Mouse (Mus musculus) testis, adult 2 months (tissue): ENCODE measurements around the gene Kif1c.

Experiments used
- CTCF ChIP-seq: fragments of 200-500 bp; IDR thresholded peaks from 2 replicates; pipeline ENCODE4 v1.5.1; 2012; ENCODE audit warnings: low read depth, mild to moderate bottlenecking, inconsistent platforms, low read length, moderate library complexity; ENCODE audit not compliant: control insufficient read depth, insufficient read depth, insufficient replicate concordance
- POLR2A ChIP-seq: fragments of 200-500 bp; IDR thresholded peaks from 2 replicates; pipeline ENCODE4 v1.6.1; 2012; ENCODE audit warnings: low read depth, mild to moderate bottlenecking, inconsistent platforms, low read length, moderate library complexity; ENCODE audit not compliant: control insufficient read depth

- TF ChIP-seq CTCF (no peak), POLR2A (no peak)
These were observed 28.9 kb upstream of the Kif1c start for GRCm38 (mm10) chr11:70671333-70672047.
